Mouse (Mus musculus): ENCODE data around the gene Ninj2.

The Ninj2 gene

GRCm38 (mm10) chr6:120174602-120175115, 81.5 kb downstream of the Ninj2 start:
- DNase-seq (ENCODE audit: extremely low spot score, low spot score) = no peak

GRCm38 (mm10) chr6:120175650-120176049, 82.5 kb downstream of the Ninj2 start:
- no peak for DNase-seq (ENCODE audit: extremely low spot score, low spot score)

- no peak for DNase-seq (ENCODE audit: extremely low spot score, low spot score)
These were observed 86.0 kb downstream of the Ninj2 start for GRCm38 (mm10) chr6:120179044-120179755.

- no peak for DNase-seq (ENCODE audit: extremely low spot score, low spot score)
These were observed 86.6 kb downstream of the Ninj2 start for GRCm38 (mm10) chr6:120179756-120180206.

- DNase-seq (ENCODE audit: extremely low spot score, low spot score) = no peak
These were observed 87.3 kb downstream of the Ninj2 start for GRCm38 (mm10) chr6:120180492-120180891.

GRCm38 (mm10) chr6:120182160-120182559, 89.0 kb downstream of the Ninj2 start:
- DNase-seq (ENCODE audit: extremely low spot score, low spot score) = no peak

- no peak for DNase-seq (ENCODE audit: extremely low spot score, low spot score)
These were observed 90.6 kb downstream of the Ninj2 start for GRCm38 (mm10) chr6:120183771-120184170.

- no peak for DNase-seq (ENCODE audit: extremely low spot score, low spot score)
These were observed 92.0 kb downstream of the Ninj2 start for GRCm38 (mm10) chr6:120185012-120185730.

GRCm38 (mm10) chr6:120185756-120186155, 92.6 kb downstream of the Ninj2 start:
- no peak for DNase-seq (ENCODE audit: extremely low spot score, low spot score)

- no peak for DNase-seq (ENCODE audit: extremely low spot score, low spot score)
These were observed 93.4 kb downstream of the Ninj2 start for GRCm38 (mm10) chr6:120186594-120186993.

GRCm38 (mm10) chr6:120187587-120188176, 94.5 kb downstream of the Ninj2 start:
- peak; percentile 59 for DNase-seq (ENCODE audit: extremely low spot score, low spot score)

- peak; percentile 56 for DNase-seq (ENCODE audit: extremely low spot score, low spot score)
These were observed 95.5 kb downstream of the Ninj2 start for GRCm38 (mm10) chr6:120188376-120189235.

- DNase-seq (ENCODE audit: extremely low spot score, low spot score) = no peak
These were observed 96.1 kb downstream of the Ninj2 start for GRCm38 (mm10) chr6:120189287-120189686.

- DNase-seq (ENCODE audit: extremely low spot score, low spot score) = no peak
These were observed 97.2 kb downstream of the Ninj2 start for GRCm38 (mm10) chr6:120190365-120190764.

- no peak for DNase-seq (ENCODE audit: extremely low spot score, low spot score)
These were observed 97.8 kb downstream of the Ninj2 start for GRCm38 (mm10) chr6:120190912-120191311.

- DNase-seq (ENCODE audit: extremely low spot score, low spot score) = no peak
These were observed 98.4 kb downstream of the Ninj2 start for GRCm38 (mm10) chr6:120191396-120192170.

GRCm38 (mm10) chr6:120192211-120192870, 99.2 kb downstream of the Ninj2 start:
- peak; percentile 46 for DNase-seq (ENCODE audit: extremely low spot score, low spot score)

GRCm38 (mm10) chr6:120193174-120193573, 100.0 kb downstream of the Ninj2 start:
- DNase-seq (ENCODE audit: extremely low spot score, low spot score) = peak; percentile 57

- DNase-seq (ENCODE audit: extremely low spot score, low spot score) = no peak
These were observed 100.6 kb downstream of the Ninj2 start for GRCm38 (mm10) chr6:120193793-120194192.

- no peak for DNase-seq (ENCODE audit: extremely low spot score, low spot score)
These were observed 101.2 kb downstream of the Ninj2 start for GRCm38 (mm10) chr6:120194305-120194704.
